Mouse (Mus musculus) limb, embryonic 10.5 days (tissue): ENCODE data around the gene Rab37. TPM values are rescaled to one million over a fixed set of nuclear protein-coding genes. Genes with fewer than 3 reads are reported as not detected.

Source experiments
- DNase-seq: peaks from one replicate; pipeline ENCODE4 v3.0.0-alpha.2; 2017; ENCODE audit warnings: low spot score
- H3K27ac ChIP-seq: fragments of 300-500 bp; sonication (generic); 2 replicates; pipeline ENCODE4 v1.5.1; 2016; ENCODE audit warnings: mild to moderate bottlenecking
- H3K27me3 ChIP-seq: fragments of 300-500 bp; sonication (generic); 2 replicates; pipeline ENCODE4 v1.6.1; 2016; ENCODE audit warnings: low read depth, mild to moderate bottlenecking; ENCODE audit not compliant: poor library complexity, severe bottlenecking
- H3K36me3 ChIP-seq: fragments of 300-500 bp; sonication (generic); 2 replicates; pipeline ENCODE4 v1.6.1; 2016; ENCODE audit warnings: mild to moderate bottlenecking, moderate library complexity
- H3K4me1 ChIP-seq: fragments of 300-500 bp; sonication (generic); 2 replicates; pipeline ENCODE4 v1.6.1; 2016
- H3K4me3 ChIP-seq: fragments of 300-500 bp; sonication (generic); 2 replicates; pipeline ENCODE4 v1.5.1; 2016; ENCODE audit warnings: mild to moderate bottlenecking, moderate library complexity
- H3K9me3 ChIP-seq: fragments of 300-500 bp; sonication (generic); replicated peaks from 2 replicates; pipeline ENCODE4 v1.6.1; 2016; ENCODE audit warnings: mild to moderate bottlenecking
- WGBS: fragments of 180-500 bp; shearing (Covaris S2); methylation state at CpG from one replicate; pipeline ENCODE4 v1.1.7; 2016; 5-methylcytosine and 5-hydroxymethylcytosine counted together
- polyA plus RNA-seq: library from polyadenylated mRNA; unstranded; fragments of >200 nt; fragmentation: Nextera tagmentation; extraction: Ambion mirVana; gene quantifications from 2 replicates; pipeline ENCODE4 v1.2.1, GENCODE M21; 2016

The Rab37 gene
- polyA plus RNA-seq, 1 experiment from 2014 or later = 1.8 TPM

- Histone ChIP-seq H3K36me3 (no peaks in the 10 kb centered on the region), H3K9me3 (no peaks in the 10 kb centered on the region), H3K27me3 (no peaks in the 10 kb centered on the region), H3K27ac (no peak overlapping the region), H3K4me3 (no peak overlapping the region), H3K4me1 (peaks cover 19% of the 10 kb centered on the region)
- WGBS = 85% methylated on average over 7 of the region's 7 CpGs
- no peak for DNase-seq
Measured at GRCm38 (mm10) chr11:115075407-115075806, 15.8 kb upstream of the Rab37 start.

GRCm38 (mm10) chr11:115075859-115076258 lies 15.4 kb upstream of the Rab37 start:
- Histone ChIP-seq H3K36me3 (no peaks in the 10 kb centered on the region), H3K27ac (no peak overlapping the region)
- 69% methylated on average over 5 of the region's 5 CpGs for WGBS

GRCm38 (mm10) chr11:115077436-115077835 lies 13.8 kb upstream of the Rab37 start:
- 96% methylated on average over 1 of the region's 1 CpGs for WGBS
- 0 out of 2 replicates have a peak, but pooled peaks cover 3% of the 10 kb centered on the region for H3K4me1 ChIP-seq
- H3K27ac ChIP-seq = no peak overlapping the region
- H3K36me3 ChIP-seq = no peaks in the 10 kb centered on the region
- H3K9me3 ChIP-seq = no peaks in the 10 kb centered on the region
- no peaks in the 10 kb centered on the region for H3K27me3 ChIP-seq
- no peak for DNase-seq
- H3K4me3 ChIP-seq = no peak overlapping the region

More at GRCm38 (mm10) chr11:115075859-115076258, 15.4 kb upstream of the Rab37 start:
- Histone ChIP-seq H3K4me1 (peaks cover 18% of the 10 kb centered on the region), H3K4me3 (no peak overlapping the region), H3K27me3 (no peaks in the 10 kb centered on the region), H3K9me3 (no peaks in the 10 kb centered on the region)
- DNase-seq = no peak

GRCm38 (mm10) chr11:115078680-115079079 lies 12.6 kb upstream of the Rab37 start:
- Histone ChIP-seq H3K4me1 (0 out of 2 replicates have a peak, but pooled peaks cover 3% of the 10 kb centered on the region), H3K36me3 (no peaks in the 10 kb centered on the region), H3K27ac (no peak overlapping the region), H3K27me3 (peaks cover 3% of the 10 kb centered on the region; the same call in 1 of the 2 replicates), H3K9me3 (no peaks in the 10 kb centered on the region), H3K4me3 (no peak overlapping the region)
- DNase-seq = no peak
- 86% methylated on average over 5 of the region's 5 CpGs for WGBS

- 37% methylated on average over 13 of the region's 13 CpGs for WGBS
- H3K36me3 ChIP-seq = no peaks in the 10 kb centered on the region
- H3K27ac ChIP-seq = no peak overlapping the region
- peaks cover 19% of the 10 kb centered on the region for H3K27me3 ChIP-seq
- peak; percentile 60 for DNase-seq
- H3K4me3 ChIP-seq = no peak overlapping the region
- no peaks in the 10 kb centered on the region for H3K9me3 ChIP-seq
- 0 out of 2 replicates have a peak, but pooled peaks cover 5% of the 10 kb centered on the region for H3K4me1 ChIP-seq
Measured at GRCm38 (mm10) chr11:115080886-115081285, 10.3 kb upstream of the Rab37 start.

GRCm38 (mm10) chr11:115081373-115081772 lies 9.9 kb upstream of the Rab37 start:
- Histone ChIP-seq H3K27me3 (peaks cover 19% of the 10 kb centered on the region), H3K4me1 (0 out of 2 replicates have a peak, but pooled peaks cover 5% of the 10 kb centered on the region), H3K27ac (no peak overlapping the region), H3K36me3 (no peaks in the 10 kb centered on the region), H3K4me3 (no peak overlapping the region), H3K9me3 (no peaks in the 10 kb centered on the region)
- WGBS = 68% methylated on average over 3 of the region's 3 CpGs
- no peak for DNase-seq

- Histone ChIP-seq H3K27me3 (peaks cover 19% of the 10 kb centered on the region), H3K27ac (no peak overlapping the region), H3K9me3 (no peaks in the 10 kb centered on the region), H3K4me1 (0 out of 2 replicates have a peak, but pooled peaks cover 5% of the 10 kb centered on the region), H3K4me3 (no peak overlapping the region), H3K36me3 (no peaks in the 10 kb centered on the region)
- WGBS = 74% methylated on average over 6 of the region's 6 CpGs
- no peak for DNase-seq
Measured at GRCm38 (mm10) chr11:115082196-115082595, 9.0 kb upstream of the Rab37 start.

- H3K36me3 ChIP-seq = no peaks in the 10 kb centered on the region
- 0 out of 2 replicates have a peak, but pooled peaks cover 5% of the 10 kb centered on the region for H3K4me1 ChIP-seq
Measured at GRCm38 (mm10) chr11:115083376-115084139, 7.7 kb upstream of the Rab37 start.

GRCm38 (mm10) chr11:115084595-115084994 lies 6.6 kb upstream of the Rab37 start:
- WGBS = 65% methylated on average over 12 of the region's 12 CpGs
- Histone ChIP-seq H3K4me3 (no peak overlapping the region), H3K27ac (no peak overlapping the region), H3K27me3 (peaks cover 25% of the 10 kb centered on the region), H3K4me1 (0 out of 2 replicates have a peak, but pooled peaks cover 5% of the 10 kb centered on the region), H3K9me3 (no peaks in the 10 kb centered on the region), H3K36me3 (no peaks in the 10 kb centered on the region)
- no peak for DNase-seq

More at GRCm38 (mm10) chr11:115083376-115084139, 7.7 kb upstream of the Rab37 start:
- Histone ChIP-seq H3K9me3 (no peaks in the 10 kb centered on the region), H3K4me3 (no peak overlapping the region), H3K27ac (no peak overlapping the region), H3K27me3 (peaks cover 20% of the 10 kb centered on the region)
- peak; percentile 85 for DNase-seq
- 54% methylated on average over 18 of the region's 18 CpGs for WGBS

- DNase-seq = no peak
- H3K36me3 ChIP-seq = no peaks in the 10 kb centered on the region
- 83% methylated on average over 8 of the region's 8 CpGs for WGBS
- H3K4me3 ChIP-seq = no peak overlapping the region
- H3K27ac ChIP-seq = no peak overlapping the region
- H3K9me3 ChIP-seq = no peaks in the 10 kb centered on the region
- H3K27me3 ChIP-seq = peaks cover 25% of the 10 kb centered on the region
- 0 out of 2 replicates have a peak, but pooled peaks cover 5% of the 10 kb centered on the region for H3K4me1 ChIP-seq
Measured at GRCm38 (mm10) chr11:115085064-115085463, 6.2 kb upstream of the Rab37 start.

GRCm38 (mm10) chr11:115086213-115086612 lies 5.0 kb upstream of the Rab37 start:
- peaks cover 36% of the 10 kb centered on the region for H3K27me3 ChIP-seq
- H3K36me3 ChIP-seq = no peaks in the 10 kb centered on the region
- H3K9me3 ChIP-seq = no peaks in the 10 kb centered on the region
- DNase-seq = no peak
- H3K4me3 ChIP-seq = no peak overlapping the region
- H3K4me1 ChIP-seq = peaks cover 6% of the 10 kb centered on the region
- WGBS = 66% methylated on average over 7 of the region's 7 CpGs
- H3K27ac ChIP-seq = no peak overlapping the region

GRCm38 (mm10) chr11:115089853-115090252 lies 1.4 kb upstream of the Rab37 start:
- no peak overlapping the region for H3K4me3 ChIP-seq
- 68% methylated on average over 6 of the region's 6 CpGs for WGBS
- no peak for DNase-seq
- no peak overlapping the region for H3K27ac ChIP-seq
- no peaks in the 10 kb centered on the region for H3K36me3 ChIP-seq
- H3K27me3 ChIP-seq = peaks cover 42% of the 10 kb centered on the region
- H3K9me3 ChIP-seq = no peaks in the 10 kb centered on the region; the same call in 1 of the 2 replicates
- peaks cover 11% of the 10 kb centered on the region for H3K4me1 ChIP-seq

- Histone ChIP-seq H3K36me3 (no peaks in the 10 kb centered on the region), H3K9me3 (no peaks in the 10 kb centered on the region; the same call in 1 of the 2 replicates), H3K27ac (no peak overlapping the region), H3K4me1 (peaks cover 11% of the 10 kb centered on the region), H3K4me3 (peak overlapping the region; percentile 38; the same call in 1 of the 2 replicates), H3K27me3 (peaks cover 37% of the 10 kb centered on the region)
- no peak for DNase-seq
- WGBS = 18% methylated on average over 4 of the region's 4 CpGs
Measured at GRCm38 (mm10) chr11:115092140-115092539, 909 bp downstream of the Rab37 start.
